In genomic region chr14:19970106-19970785, GRCm38 (mm10) we compare ENCODE assay signal across 10 mouse cellular contexts. TPM values are rescaled to one million over a fixed set of nuclear protein-coding genes. Genes with fewer than 3 reads are reported as not detected.
DNase-seq lines count a peak whose midpoint lies in the region; ATAC-seq and TF ChIP-seq lines count a peak whose summit lies in the region.
"Had no signal": no experiment of that assay in that cellular context is flagged by ENCODE, and none has a peak within 500 bp of the region (broad histone marks: within the 10 kb centered on the region; RNA-seq: fewer than 3 reads in every experiment).

No protein-coding gene starts in this region.

- no peaks in the 10 kb centered on the region for H3K9me3 ChIP-seq in hindbrain, embryonic 10.5 days
- no peaks in the 10 kb centered on the region for H3K9me3 ChIP-seq in hindbrain, embryonic 16.5 days (ENCODE audit: control insufficient read depth, low read length)
- no peaks in the 10 kb centered on the region for H3K9me3 ChIP-seq in midbrain, embryonic 11.5 days (ENCODE audit: control insufficient read depth, low read length)
- H3K9me3 ChIP-seq in midbrain, embryonic 14.5 days (ENCODE audit: control insufficient read depth, low read length): no peaks in the 10 kb centered on the region
- no peaks in the 10 kb centered on the region for H3K9me3 ChIP-seq in forebrain, embryonic 12.5 days

- no peak for DNase-seq in hindbrain, embryonic 10.5 days (ENCODE audit: low spot score)
- DNase-seq in midbrain, embryonic 11.5 days (ENCODE audit: low spot score, missing footprints): peak; percentile 78
- no peak for DNase-seq in midbrain, embryonic 14.5 days
- no peak for DNase-seq in cerebellum, adult 18-20 months
- DNase-seq: gastrocnemius, adult 2 months; layer of hippocampus, adult 9-11 months had no signal

- 93% methylated on average over 6 of the region's 6 CpGs for WGBS in hindbrain, embryonic 10.5 days
- WGBS in hindbrain, embryonic 16.5 days: 68% methylated on average over 6 of the region's 6 CpGs
- 88% methylated on average over 6 of the region's 6 CpGs for WGBS in midbrain, embryonic 11.5 days
- WGBS in midbrain, embryonic 14.5 days: 81% methylated on average over 6 of the region's 6 CpGs
- 72% methylated on average over 6 of the region's 6 CpGs for WGBS in forebrain, embryonic 12.5 days
- WGBS in small intestine, adult 2 months: 81% methylated on average over 6 of the region's 6 CpGs

- no peak for ATAC-seq in hindbrain, embryonic 16.5 days
- no peak for ATAC-seq in midbrain, embryonic 11.5 days (ENCODE audit: low FRiP score)
- no peak for ATAC-seq in midbrain, embryonic 14.5 days (ENCODE audit: low FRiP score, low TSS enrichment)
- ATAC-seq in forebrain, embryonic 12.5 days (ENCODE audit: low FRiP score): no peak
- ATAC-seq in erythroblast, adult 5-6 weeks (replicated peaks; ENCODE audit: low FRiP score, poor library complexity, severe bottlenecking): no peak

- no peak for TF ChIP-seq POLR2A in small intestine, adult 2 months (IDR thresholded peaks at IDR 0.05; ENCODE audit: low read depth, low read length)

- peaks cover 54% of the 10 kb centered on the region for H3K4me1 ChIP-seq in hindbrain, embryonic 10.5 days (replicated peaks)
- peaks cover 29% of the 10 kb centered on the region for H3K4me1 ChIP-seq in hindbrain, embryonic 16.5 days (ENCODE audit: control insufficient read depth, insufficient read depth, low read depth, low read length)
- H3K4me1 ChIP-seq in midbrain, embryonic 11.5 days (ENCODE audit: control insufficient read depth, insufficient read depth, low read length): peaks cover 22% of the 10 kb centered on the region
- peaks cover 51% of the 10 kb centered on the region for H3K4me1 ChIP-seq in midbrain, embryonic 14.5 days (ENCODE audit: control insufficient read depth, insufficient read depth, low read length)
- H3K4me1 ChIP-seq in forebrain, embryonic 12.5 days: peaks cover 63% of the 10 kb centered on the region
- peaks cover 5% of the 10 kb centered on the region; the same call in 1 of the 2 replicates for H3K4me1 ChIP-seq in small intestine, adult 2 months (ENCODE audit: control insufficient read depth, insufficient read depth, insufficient read length, low read length)

- H3K4me3 ChIP-seq in hindbrain, embryonic 10.5 days: no peak overlapping the region
- no peak overlapping the region for H3K4me3 ChIP-seq in hindbrain, embryonic 16.5 days (ENCODE audit: low read length)
- H3K4me3 ChIP-seq in midbrain, embryonic 11.5 days (ENCODE audit: low read depth, low read length): no peak overlapping the region
- H3K4me3 ChIP-seq in midbrain, embryonic 14.5 days (replicated peaks; ENCODE audit: low read depth, low read length): no peak overlapping the region
- H3K4me3 ChIP-seq in forebrain, embryonic 12.5 days (replicated peaks): no peak overlapping the region
- H3K4me3 ChIP-seq in small intestine, adult 2 months (ENCODE audit: low read depth, low read length): no peak overlapping the region
- H3K4me3 ChIP-seq: gastrocnemius, adult 2 months had no signal

- no peaks in the 10 kb centered on the region for H3K27me3 ChIP-seq in hindbrain, embryonic 10.5 days (ENCODE audit: insufficient read depth, poor library complexity, severe bottlenecking)
- no peaks in the 10 kb centered on the region for H3K27me3 ChIP-seq in hindbrain, embryonic 16.5 days (replicated peaks; ENCODE audit: control insufficient read depth, insufficient read depth, low read length)
- no peaks in the 10 kb centered on the region for H3K27me3 ChIP-seq in midbrain, embryonic 11.5 days (ENCODE audit: control insufficient read depth, insufficient read depth, low read length)
- H3K27me3 ChIP-seq in midbrain, embryonic 14.5 days (ENCODE audit: control insufficient read depth, insufficient read depth, low read length): no peaks in the 10 kb centered on the region
- no peaks in the 10 kb centered on the region for H3K27me3 ChIP-seq in forebrain, embryonic 12.5 days
- H3K27me3 ChIP-seq in small intestine, adult 2 months (ENCODE audit: control insufficient read depth, insufficient read depth, low read length): no peaks in the 10 kb centered on the region

- H3K4me2 ChIP-seq in hindbrain, embryonic 16.5 days (ENCODE audit: low read length): no peak overlapping the region
- H3K4me2 ChIP-seq in midbrain, embryonic 11.5 days: no peak overlapping the region
- no peak overlapping the region for H3K4me2 ChIP-seq in midbrain, embryonic 14.5 days (ENCODE audit: low read length)
- 0 out of 2 replicates have a peak overlapping the region, but pooled peaks have one; percentile 24 for H3K4me2 ChIP-seq in forebrain, embryonic 12.5 days

- 0 out of 2 replicates have a peak, but pooled peaks cover 2% of the 10 kb centered on the region for H3K36me3 ChIP-seq in hindbrain, embryonic 10.5 days
- no peaks in the 10 kb centered on the region for H3K36me3 ChIP-seq in hindbrain, embryonic 16.5 days (ENCODE audit: control insufficient read depth, insufficient read depth, low read length)
- H3K36me3 ChIP-seq in midbrain, embryonic 11.5 days (ENCODE audit: control insufficient read depth, insufficient read depth, low read length): no peaks in the 10 kb centered on the region
- no peaks in the 10 kb centered on the region for H3K36me3 ChIP-seq in midbrain, embryonic 14.5 days (ENCODE audit: control insufficient read depth, insufficient read depth, low read length)
- no peaks in the 10 kb centered on the region; the same call in 1 of the 2 replicates for H3K36me3 ChIP-seq in forebrain, embryonic 12.5 days (replicated peaks)
- H3K36me3 ChIP-seq in small intestine, adult 2 months (ENCODE audit: control insufficient read depth, insufficient read depth, low read length): no peaks in the 10 kb centered on the region

- H3K9ac ChIP-seq in hindbrain, embryonic 16.5 days (ENCODE audit: low read depth, low read length): no peak overlapping the region
- no peak overlapping the region; the same call in 1 of the 2 replicates for H3K9ac ChIP-seq in midbrain, embryonic 11.5 days (ENCODE audit: low read length)
- no peak overlapping the region for H3K9ac ChIP-seq in midbrain, embryonic 14.5 days (replicated peaks; ENCODE audit: low read length)
- H3K9ac ChIP-seq in forebrain, embryonic 12.5 days: no peak overlapping the region

- TF ChIP-seq CTCF in small intestine, adult 2 months (IDR thresholded peaks at IDR 0.05; ENCODE audit: extremely low read depth, insufficient read length, insufficient replicate concordance, low read depth, low read length): no peak

- H3K27ac ChIP-seq in hindbrain, embryonic 10.5 days: peak overlapping the region; percentile 54; the same call in 1 of the 2 replicates
- H3K27ac ChIP-seq in hindbrain, embryonic 16.5 days (ENCODE audit: low read depth, low read length): no peak overlapping the region
- H3K27ac ChIP-seq in midbrain, embryonic 11.5 days (ENCODE audit: low read depth, low read length): no peak overlapping the region
- H3K27ac ChIP-seq in midbrain, embryonic 14.5 days (replicated peaks; ENCODE audit: low read depth, low read length): no peak overlapping the region
- H3K27ac ChIP-seq in forebrain, embryonic 12.5 days: peak overlapping the region; percentile 74
- H3K27ac ChIP-seq in small intestine, adult 2 months (ENCODE audit: insufficient read depth, low read depth, low read length): peak overlapping the region; percentile 3; the same call in 1 of the 2 replicates
- H3K27ac ChIP-seq: gastrocnemius, adult 2 months had no signal

RNA-seq across cellular contexts. Expression of gene Gng2, which starts 7.2 kb away (rescaled TPM):
- 105 and 141 TPM in 2 replicates for polyA plus RNA-seq in hindbrain, embryonic 10.5 days (2016; fragmentation: Nextera tagmentation; extraction: Ambion mirVana)
- polyA plus RNA-seq in hindbrain, embryonic 16.5 days (2015; fragmentation: Nextera tagmentation; extraction: Ambion mirVana): 362 and 384 TPM in 2 replicates
- polyA plus RNA-seq in midbrain, embryonic 11.5 days (2014; fragmentation: Nextera tagmentation; extraction: Ambion mirVana): 134 and 152 TPM in 2 replicates
- polyA plus RNA-seq in midbrain, embryonic 14.5 days (2014; fragmentation: Nextera tagmentation; extraction: Ambion mirVana): 422 and 423 TPM in 2 replicates
- polyA plus RNA-seq in forebrain, embryonic 12.5 days (2016; fragmentation: Nextera tagmentation; extraction: Ambion mirVana): 187 and 202 TPM in 2 replicates
- 8.3 and 9.9 TPM in 2 replicates for polyA plus RNA-seq in small intestine, adult 2 months (2012; rRNA removed)
- 8.6 and 44.8 TPM in 2 replicates for total RNA-seq in erythroblast, adult 5-6 weeks (2015; ENCODE audit: low replicate concordance)
- 6.6 and 11.4 TPM in 2 replicates for total RNA-seq in erythroblast, adult 5-6 weeks (2017; ENCODE audit: low replicate concordance)

Comparison
In these comparisons a context has a peak if more than half of its experiments do, and no peak if none do; other contexts are left out.
1. H3K27ac ChIP-seq: peak in hindbrain, embryonic 10.5 days (single experiment), forebrain, embryonic 12.5 days (single experiment) and small intestine, adult 2 months (single experiment); none in hindbrain, embryonic 16.5 days (single experiment), midbrain, embryonic 11.5 days (single experiment) and midbrain, embryonic 14.5 days (single experiment).